Mouse (Mus musculus) heart, embryonic 14.5 days (tissue): ENCODE measurements around the gene Eif2ak4. TPM values are rescaled to one million over a fixed set of nuclear protein-coding genes. Genes with fewer than 3 reads are reported as not detected.
A peak's percentile ranks its signal among the peaks of the same experiment; 100 is the strongest.

Experiments
- ATAC-seq: fragments of 200-750 bp; cut with Nextera tagmentation; 2 replicates; pipeline ENCODE4 v1.8.0; 2017; ENCODE audit warnings: low read depth, moderate TSS enrichment; ENCODE audit not compliant: insufficient number of reproducible peaks, insufficient read depth, low FRiP score
- H3K27ac ChIP-seq, 2 experiments: fragments of 200-500 bp in 1 of 2; fragments of 300-500 bp in 1 of 2; sonication (generic) in 1 of 2; replicated peaks in 1 of 2; 2 replicates each; pipeline ENCODE4 v1.5.1; 2012 to 2014; ENCODE audit warnings: low read depth in 2 of 2, low read length in 2 of 2, control low read depth in 1 of 2, mild to moderate bottlenecking in 1 of 2, mixed read lengths in 1 of 2; ENCODE audit not compliant: control insufficient read depth in 1 of 2, insufficient read depth in 1 of 2
- H3K27me3 ChIP-seq: fragments of 300-500 bp; sonication (generic); 2 replicates; pipeline ENCODE4 v1.6.1; 2014; ENCODE audit warnings: mild to moderate bottlenecking, low read length, control low read depth; ENCODE audit not compliant: control insufficient read depth, insufficient read depth
- H3K36me3 ChIP-seq: fragments of 300-500 bp; sonication (generic); 2 replicates; pipeline ENCODE4 v1.6.1; 2014; ENCODE audit warnings: mild to moderate bottlenecking, control low read depth, low read length, mixed read lengths; ENCODE audit not compliant: control insufficient read depth, insufficient read depth
- H3K4me1 ChIP-seq, 2 experiments: fragments of 200-500 bp in 1 of 2; fragments of 300-500 bp in 1 of 2; sonication (generic) in 1 of 2; 2 replicates each; pipeline ENCODE4 v1.6.1; 2012 to 2014; ENCODE audit warnings: low read length in 2 of 2, control low read depth in 1 of 2, mixed read lengths in 1 of 2; ENCODE audit not compliant: control insufficient read depth in 2 of 2, insufficient read depth in 2 of 2
- H3K4me2 ChIP-seq: fragments of 300-500 bp; sonication (generic); 2 replicates; pipeline ENCODE4 v1.6.1; 2014; ENCODE audit warnings: mild to moderate bottlenecking, low read length
- H3K4me3 ChIP-seq, 2 experiments: fragments of 200-500 bp in 1 of 2; fragments of 300-500 bp in 1 of 2; sonication (generic) in 1 of 2; 2 replicates each; pipeline ENCODE4 v1.5.1; 2012 to 2014; ENCODE audit warnings: low read length in 2 of 2, mild to moderate bottlenecking in 2 of 2, control low read depth in 1 of 2, low read depth in 1 of 2, moderate library complexity in 1 of 2; ENCODE audit not compliant: control insufficient read depth in 1 of 2, insufficient read depth in 1 of 2
- H3K9ac ChIP-seq: fragments of 300-500 bp; sonication (generic); 2 replicates; pipeline ENCODE4 v1.6.1; 2014; ENCODE audit warnings: mild to moderate bottlenecking, low read length
- H3K9me3 ChIP-seq: fragments of 300-500 bp; sonication (generic); 2 replicates; pipeline ENCODE4 v1.6.1; 2016; ENCODE audit warnings: low read length, control low read depth; ENCODE audit not compliant: control insufficient read depth
- WGBS: fragments of 180-500 bp; shearing (Covaris S2); extraction: QIAGEN DNeasy Blood & Tissue Kit; methylation state at CpG from one replicate; pipeline ENCODE4 v1.1.7; 2014; 5-methylcytosine and 5-hydroxymethylcytosine counted together
- polyA plus RNA-seq: library from polyadenylated mRNA; unstranded; fragments of >200 nt; fragmentation: Nextera tagmentation; extraction: Ambion mirVana; gene quantifications from 2 replicates; pipeline ENCODE4 v1.2.1, GENCODE M21; 2014

Eif2ak4 gene
- polyA plus RNA-seq, 1 experiment from 2014 or later, result 6.7 TPM

DNA sequence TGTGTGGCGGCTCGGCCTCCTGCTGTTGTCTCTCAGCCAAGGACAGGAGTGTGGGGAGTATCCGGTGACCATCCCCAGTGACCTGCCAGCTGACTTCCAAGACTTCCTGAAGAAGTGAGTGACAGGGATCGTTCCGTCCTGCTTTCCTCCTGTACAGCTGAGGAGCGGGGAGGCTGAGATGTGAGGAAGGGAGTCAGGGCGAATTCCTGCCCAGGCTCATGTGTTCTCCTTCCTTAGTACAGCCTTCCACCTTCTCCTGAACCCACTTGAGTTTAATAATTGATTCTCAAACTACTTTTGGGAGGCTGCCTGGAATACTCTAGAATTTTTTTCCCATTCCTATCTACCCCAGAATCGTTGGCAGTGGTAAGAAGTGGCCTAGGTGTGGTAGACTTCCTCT, 34.0 kb downstream of the Eif2ak4 start:
- Histone ChIP-seq H3K4me3 (no peak overlapping the region), H3K36me3 (peaks cover 66% of the 10 kb centered on the region), H3K27ac (no peak overlapping the region), H3K4me1 (no peaks in the 10 kb centered on the region), H3K9me3 (no peaks in the 10 kb centered on the region), H3K9ac (no peak overlapping the region), H3K4me2 (no peak overlapping the region), H3K27me3 (no peaks in the 10 kb centered on the region)
- WGBS, result 72% methylated on average over 8 of the region's 8 CpGs
- ATAC-seq, result no peak

GRCm38 (mm10) chr2:118428296-118428695, 39.9 kb downstream of the Eif2ak4 start:
- H3K36me3 ChIP-seq, result peaks cover 71% of the 10 kb centered on the region
- 88% methylated on average over 6 of the region's 6 CpGs for WGBS
- H3K4me2 ChIP-seq, result no peak overlapping the region

GRCm38 (mm10) chr2:118429297-118429696, 40.9 kb downstream of the Eif2ak4 start:
- H3K36me3 ChIP-seq, result peaks cover 81% of the 10 kb centered on the region
- no peak overlapping the region for H3K9ac ChIP-seq
- H3K4me1 ChIP-seq, result no peaks in the 10 kb centered on the region
- H3K4me3 ChIP-seq, result no peak overlapping the region
- no peak overlapping the region for H3K27ac ChIP-seq
- H3K27me3 ChIP-seq, result no peaks in the 10 kb centered on the region
- WGBS, result 82% methylated on average over 9 of the region's 9 CpGs
- no peaks in the 10 kb centered on the region for H3K9me3 ChIP-seq
- no peak for ATAC-seq
- H3K4me2 ChIP-seq, result no peak overlapping the region

More at GRCm38 (mm10) chr2:118428296-118428695, 39.9 kb downstream of the Eif2ak4 start:
- H3K4me3 ChIP-seq, result no peak overlapping the region
- no peak for ATAC-seq
- no peak overlapping the region for H3K9ac ChIP-seq
- H3K27me3 ChIP-seq, result no peaks in the 10 kb centered on the region
- H3K4me1 ChIP-seq, result no peaks in the 10 kb centered on the region
- H3K9me3 ChIP-seq, result no peaks in the 10 kb centered on the region
- H3K27ac ChIP-seq, result no peak overlapping the region

DNA sequence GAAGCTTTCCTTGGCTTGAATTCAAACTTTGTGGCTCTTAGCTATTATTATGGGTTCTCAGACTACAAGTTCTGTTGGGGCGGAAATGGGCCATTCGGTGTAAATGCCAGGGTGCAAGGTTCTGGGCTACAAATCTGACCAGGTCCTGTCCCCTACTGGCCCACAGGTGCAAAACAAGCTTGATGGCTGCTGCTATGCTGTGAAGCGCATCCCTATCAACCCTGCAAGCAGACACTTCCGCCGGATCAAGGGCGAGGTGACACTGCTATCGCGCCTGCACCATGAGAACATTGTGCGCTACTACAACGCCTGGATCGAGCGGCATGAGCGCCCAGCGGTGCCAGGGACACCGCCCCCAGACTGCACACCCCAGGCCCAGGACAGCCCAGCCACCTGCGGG, 42.2 kb downstream of the Eif2ak4 start:
- 72% methylated on average over 16 of the region's 16 CpGs for WGBS
- ATAC-seq, result no peak
- H3K4me1 ChIP-seq, result no peaks in the 10 kb centered on the region
- H3K27ac ChIP-seq, result no peak overlapping the region
- H3K4me2 ChIP-seq, result no peak overlapping the region
- no peak overlapping the region for H3K9ac ChIP-seq
- peaks cover 86% of the 10 kb centered on the region for H3K36me3 ChIP-seq
- no peak overlapping the region for H3K4me3 ChIP-seq
- H3K9me3 ChIP-seq, result no peaks in the 10 kb centered on the region
- H3K27me3 ChIP-seq, result no peaks in the 10 kb centered on the region

DNA sequence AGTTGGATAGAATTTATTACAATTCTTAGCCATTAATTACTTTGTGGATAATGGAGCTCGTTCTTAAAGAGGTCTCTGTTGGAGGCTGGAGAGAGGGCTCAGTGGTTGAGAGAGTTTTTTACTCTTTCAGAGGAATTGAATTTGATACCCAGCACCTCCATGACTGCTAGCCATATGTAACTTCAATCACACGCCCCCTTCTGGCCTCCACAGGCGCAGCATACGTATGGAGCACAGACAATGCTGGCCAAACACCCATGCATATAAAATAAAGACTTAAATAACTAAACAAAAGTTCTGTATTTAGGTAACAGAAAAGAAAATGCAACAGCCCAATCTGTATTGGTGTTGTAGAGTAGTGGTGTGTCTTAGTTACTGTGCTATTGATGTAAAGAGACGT, 43.2 kb downstream of the Eif2ak4 start:
- no peak overlapping the region for H3K9ac ChIP-seq
- no peak overlapping the region for H3K4me3 ChIP-seq
- H3K4me2 ChIP-seq, result no peak overlapping the region
- no peaks in the 10 kb centered on the region for H3K4me1 ChIP-seq
- WGBS, result 69% methylated on average over 5 of the region's 5 CpGs
- no peaks in the 10 kb centered on the region for H3K27me3 ChIP-seq
- H3K9me3 ChIP-seq, result no peaks in the 10 kb centered on the region
- ATAC-seq, result no peak
- H3K27ac ChIP-seq, result no peak overlapping the region
- peaks cover 92% of the 10 kb centered on the region for H3K36me3 ChIP-seq

GRCm38 (mm10) chr2:118442172-118442571, 53.8 kb downstream of the Eif2ak4 start:
- Histone ChIP-seq H3K4me3 (no peak overlapping the region), H3K9me3 (no peaks in the 10 kb centered on the region), H3K4me1 (peaks cover 2 to 8% of the 10 kb centered on the region in 2 experiments; a peak in 3 of 4 replicates), H3K36me3 (peaks cover 52% of the 10 kb centered on the region), H3K4me2 (no peak overlapping the region), H3K27me3 (no peaks in the 10 kb centered on the region), H3K9ac (no peak overlapping the region), H3K27ac (no peak overlapping the region)
- 92% methylated on average over 5 of the region's 5 CpGs for WGBS
- ATAC-seq, result no peak

DNA sequence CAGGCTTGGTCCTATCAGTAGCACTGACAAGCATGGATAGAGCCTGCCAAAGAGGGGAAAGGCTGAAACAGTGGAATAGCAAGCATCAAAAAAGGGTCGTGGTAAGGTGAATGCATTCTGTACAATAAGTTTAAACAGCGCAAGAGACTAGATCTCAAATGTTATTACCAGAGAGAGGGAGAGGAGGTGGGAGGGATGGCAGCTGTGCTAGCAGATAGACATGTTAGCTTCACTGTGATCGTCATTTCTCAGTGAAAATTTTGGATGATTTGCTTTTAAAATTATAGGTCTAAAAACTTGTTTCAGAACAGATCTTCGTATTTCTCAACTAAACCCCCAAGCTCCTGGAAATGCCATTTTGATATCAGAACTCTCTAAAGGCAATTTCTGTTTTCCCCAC, 54.3 kb downstream of the Eif2ak4 start:
- H3K36me3 ChIP-seq, result peaks cover 52% of the 10 kb centered on the region
- no peak overlapping the region for H3K4me3 ChIP-seq
- no peak overlapping the region for H3K9ac ChIP-seq
- peaks cover 2 to 8% of the 10 kb centered on the region in 2 experiments; a peak in 3 of 4 replicates for H3K4me1 ChIP-seq
- WGBS, result 80% methylated on average over 4 of the region's 4 CpGs
- ATAC-seq, result no peak
- 0 out of 4 replicates have a peak overlapping the region, but pooled peaks of 1 of the 2 experiments have one; percentile 19 for H3K27ac ChIP-seq
- no peaks in the 10 kb centered on the region for H3K27me3 ChIP-seq
- H3K9me3 ChIP-seq, result no peaks in the 10 kb centered on the region
- H3K4me2 ChIP-seq, result no peak overlapping the region
